Mouse (Mus musculus) embryonic facial prominence, embryonic 10.5 days (tissue): ENCODE measurements at regions not wholly inside any gene's neighbourhood (a gene's known extent, or its start where the extent isn't known, plus 50 kb on each side); places are given as distances from the start of the nearest gene placed in this dataset.
A peak's percentile ranks its signal among the peaks of the same experiment; 100 is the strongest.
"Not testable (repeated sequence)": the region's sequence is repeated elsewhere in the genome, so short reads cannot be mapped to it uniquely, and the experiment has no call there.

Source experiments
- DNase-seq: peaks from one replicate; pipeline ENCODE4 v3.0.0-alpha.2; 2017; ENCODE audit warnings: low spot score
- H3K27ac ChIP-seq: fragments of 300-500 bp; sonication (generic); replicated peaks from 2 replicates; pipeline ENCODE4 v1.5.1; 2016; ENCODE audit warnings: mild to moderate bottlenecking
- H3K27me3 ChIP-seq: fragments of 300-500 bp; sonication (generic); replicated peaks from 2 replicates; pipeline ENCODE4 v1.6.1; 2016; ENCODE audit warnings: low read depth, mild to moderate bottlenecking; ENCODE audit not compliant: poor library complexity, severe bottlenecking
- H3K36me3 ChIP-seq: fragments of 300-500 bp; sonication (generic); replicated peaks from 2 replicates; pipeline ENCODE4 v1.6.1; 2016; ENCODE audit warnings: mild to moderate bottlenecking, moderate library complexity
- H3K4me1 ChIP-seq: fragments of 300-500 bp; sonication (generic); 2 replicates; pipeline ENCODE4 v1.6.1; 2016
- H3K4me3 ChIP-seq: fragments of 300-500 bp; sonication (generic); 2 replicates; pipeline ENCODE4 v1.5.1; 2016; ENCODE audit warnings: mild to moderate bottlenecking, moderate library complexity
- H3K9me3 ChIP-seq: fragments of 300-500 bp; sonication (generic); 2 replicates; pipeline ENCODE4 v1.6.1; 2016; ENCODE audit warnings: mild to moderate bottlenecking
- WGBS: fragments of 180-500 bp; shearing (Covaris S2); methylation state at CpG from one replicate; pipeline ENCODE4 v1.1.7; 2016; 5-methylcytosine and 5-hydroxymethylcytosine counted together

GRCm38 (mm10) chr3:8264366-8265033, 1345.4 kb downstream of the Zfp704 start:
- H3K4me1 ChIP-seq: no peaks in the 10 kb centered on the region
- H3K36me3 ChIP-seq: no peaks in the 10 kb centered on the region
- H3K27me3 ChIP-seq: no peaks in the 10 kb centered on the region
- H3K27ac ChIP-seq: no peak overlapping the region
- no peaks in the 10 kb centered on the region for H3K9me3 ChIP-seq
- WGBS: 90% methylated on average over 4 of the region's 4 CpGs
- DNase-seq: no peak
- H3K4me3 ChIP-seq: no peak overlapping the region

- H3K27ac ChIP-seq: no peak overlapping the region
- no peak overlapping the region for H3K4me3 ChIP-seq
- no peak for DNase-seq
- no peaks in the 10 kb centered on the region for H3K36me3 ChIP-seq
- no peaks in the 10 kb centered on the region for H3K4me1 ChIP-seq
- no peaks in the 10 kb centered on the region for H3K9me3 ChIP-seq
- H3K27me3 ChIP-seq: no peaks in the 10 kb centered on the region
Measured at GRCm38 (mm10) chr3:8257293-8257692, 1352.6 kb downstream of the Zfp704 start.

GRCm38 (mm10) chr3:8252311-8252710, 1357.6 kb downstream of the Zfp704 start:
- Histone ChIP-seq H3K27ac (no peak overlapping the region), H3K27me3 (no peaks in the 10 kb centered on the region), H3K4me1 (no peaks in the 10 kb centered on the region), H3K4me3 (no peak overlapping the region), H3K36me3 (no peaks in the 10 kb centered on the region), H3K9me3 (no peaks in the 10 kb centered on the region)
- WGBS: 89% methylated on average over 2 of the region's 2 CpGs
- DNase-seq: no peak

- no peaks in the 10 kb centered on the region for H3K27me3 ChIP-seq
- DNase-seq: no peak
- no peaks in the 10 kb centered on the region for H3K4me1 ChIP-seq
- H3K9me3 ChIP-seq: peaks cover 3% of the 10 kb centered on the region
- H3K4me3 ChIP-seq: no peak overlapping the region
- no peak overlapping the region for H3K27ac ChIP-seq
- no peaks in the 10 kb centered on the region for H3K36me3 ChIP-seq
- 82% methylated on average over 1 of the region's 1 CpGs for WGBS
Measured at GRCm38 (mm10) chr3:8248911-8249310, 1361.0 kb downstream of the Zfp704 start.

GRCm38 (mm10) chr3:8245822-8246221, 1364.1 kb downstream of the Zfp704 start:
- H3K4me3 ChIP-seq, H3K27me3 ChIP-seq, H3K9me3 ChIP-seq, H3K36me3 ChIP-seq, H3K27ac ChIP-seq, H3K4me1 ChIP-seq: not testable (repeated sequence)
- WGBS: 30% methylated on average over 1 of the region's 1 CpGs
- peak; percentile 20 for DNase-seq

GRCm38 (mm10) chr3:8245195-8245789, 1364.6 kb downstream of the Zfp704 start:
- 67% methylated on average over 2 of the region's 2 CpGs for WGBS
- peak; percentile 74 for DNase-seq
- not testable (repeated sequence) for H3K36me3 ChIP-seq, H3K27ac ChIP-seq, H3K4me1 ChIP-seq, H3K27me3 ChIP-seq, H3K4me3 ChIP-seq, H3K9me3 ChIP-seq

- peak; percentile 12 for DNase-seq
- H3K36me3 ChIP-seq, H3K9me3 ChIP-seq, H3K4me1 ChIP-seq, H3K27me3 ChIP-seq, H3K27ac ChIP-seq, H3K4me3 ChIP-seq: not testable (repeated sequence)
- WGBS: 93% methylated on average over 4 of the region's 4 CpGs
Measured at GRCm38 (mm10) chr3:8244526-8245194, 1365.2 kb downstream of the Zfp704 start.

- Histone ChIP-seq H3K4me1 (no peaks in the 10 kb centered on the region), H3K27ac (no peak overlapping the region), H3K27me3 (no peaks in the 10 kb centered on the region), H3K9me3 (no peaks in the 10 kb centered on the region), H3K4me3 (no peak overlapping the region), H3K36me3 (no peaks in the 10 kb centered on the region)
- no peak for DNase-seq
- 71% methylated on average over 6 of the region's 6 CpGs for WGBS
Measured at GRCm38 (mm10) chr3:8206623-8207404, 1403.1 kb downstream of the Zfp704 start.

- no peak for DNase-seq
- H3K4me1 ChIP-seq: no peaks in the 10 kb centered on the region
- H3K36me3 ChIP-seq: no peaks in the 10 kb centered on the region
- WGBS: 77% methylated on average over 4 of the region's 4 CpGs
- H3K27me3 ChIP-seq: no peaks in the 10 kb centered on the region
- H3K4me3 ChIP-seq: no peak overlapping the region
- H3K27ac ChIP-seq: no peak overlapping the region
- no peaks in the 10 kb centered on the region for H3K9me3 ChIP-seq
Measured at GRCm38 (mm10) chr3:8163030-8163429, 1446.9 kb downstream of the Zfp704 start.

- Histone ChIP-seq H3K4me1 (no peaks in the 10 kb centered on the region), H3K27me3 (no peaks in the 10 kb centered on the region), H3K27ac (no peak overlapping the region), H3K4me3 (no peak overlapping the region), H3K9me3 (no peaks in the 10 kb centered on the region), H3K36me3 (no peaks in the 10 kb centered on the region)
- WGBS: 88% methylated on average over 4 of the region's 4 CpGs
- no peak for DNase-seq
Measured at GRCm38 (mm10) chr3:8161997-8162756, 1447.7 kb downstream of the Zfp704 start.

GRCm38 (mm10) chr3:8143016-8143415, 1466.9 kb downstream of the Zfp704 start:
- Histone ChIP-seq H3K27me3 (no peaks in the 10 kb centered on the region), H3K4me3 (no peak overlapping the region), H3K36me3 (no peaks in the 10 kb centered on the region), H3K4me1 (no peaks in the 10 kb centered on the region), H3K27ac (no peak overlapping the region), H3K9me3 (peaks cover 13% of the 10 kb centered on the region; the same call in 1 of the 2 replicates)
- WGBS: 76% methylated on average over 2 of the region's 2 CpGs
- no peak for DNase-seq

- DNase-seq: no peak
- H3K36me3 ChIP-seq: no peaks in the 10 kb centered on the region
- no peak overlapping the region for H3K4me3 ChIP-seq
- H3K9me3 ChIP-seq: peaks cover 4% of the 10 kb centered on the region; the same call in 1 of the 2 replicates
- H3K27me3 ChIP-seq: no peaks in the 10 kb centered on the region
- no peaks in the 10 kb centered on the region for H3K4me1 ChIP-seq
- H3K27ac ChIP-seq: no peak overlapping the region
- 85% methylated on average over 3 of the region's 3 CpGs for WGBS
Measured at GRCm38 (mm10) chr3:8142190-8142589, 1467.7 kb downstream of the Zfp704 start.
